Mouse (Mus musculus) intestine, embryonic 14.5 days (tissue): ENCODE measurements around the gene Gpc4. TPM values are rescaled to one million over a fixed set of nuclear protein-coding genes. Genes with fewer than 3 reads are reported as not detected.

Source experiments
- ATAC-seq: fragments of 200-750 bp; cut with Nextera tagmentation; replicated peaks from 2 replicates; pipeline ENCODE4 v1.8.0; 2017; ENCODE audit warnings: low read depth, moderate number of reproducible peaks, moderate TSS enrichment, moderate library complexity; ENCODE audit not compliant: low FRiP score, low TSS enrichment
- DNase-seq: peaks from one replicate; pipeline ENCODE4 v3.0.0-alpha.2; 2018; ENCODE audit warnings: low spot score
- H3K27ac ChIP-seq: fragments of 300-500 bp; sonication (generic); 2 replicates; pipeline ENCODE4 v1.5.1; 2014; ENCODE audit warnings: low read depth, mild to moderate bottlenecking, control low read depth
- H3K27me3 ChIP-seq: fragments of 300-500 bp; sonication (generic); replicated peaks from 2 replicates; pipeline ENCODE4 v1.6.1; 2014; ENCODE audit warnings: low read length, control low read depth; ENCODE audit not compliant: control insufficient read depth, insufficient read depth
- H3K36me3 ChIP-seq: fragments of 300-500 bp; sonication (generic); 2 replicates; pipeline ENCODE4 v1.6.1; 2014; ENCODE audit warnings: low read length, control low read depth; ENCODE audit not compliant: control insufficient read depth, insufficient read depth
- H3K4me1 ChIP-seq: fragments of 300-500 bp; sonication (generic); replicated peaks from 2 replicates; pipeline ENCODE4 v1.6.1; 2014; ENCODE audit warnings: low read length, control low read depth, mixed read lengths; ENCODE audit not compliant: control insufficient read depth, insufficient read depth
- H3K4me2 ChIP-seq: fragments of 300-500 bp; sonication (generic); 2 replicates; pipeline ENCODE4 v1.6.1; 2014; ENCODE audit warnings: low read length
- H3K4me3 ChIP-seq: fragments of 300-500 bp; sonication (generic); 2 replicates; pipeline ENCODE4 v1.5.1; 2014; ENCODE audit warnings: low read depth, low read length, control low read depth, mixed read lengths
- H3K9ac ChIP-seq: fragments of 300-500 bp; sonication (generic); 2 replicates; pipeline ENCODE4 v1.6.1; 2014; ENCODE audit warnings: mild to moderate bottlenecking, low read length
- H3K9me3 ChIP-seq: fragments of 300-500 bp; sonication (generic); 2 replicates; pipeline ENCODE4 v1.6.1; 2016; ENCODE audit warnings: low read length, control low read depth; ENCODE audit not compliant: control insufficient read depth
- WGBS: fragments of 180-500 bp; shearing (Covaris S2); extraction: QIAGEN DNeasy Blood & Tissue Kit; methylation state at CpG from one replicate; pipeline ENCODE4 v1.1.7; 2014; 5-methylcytosine and 5-hydroxymethylcytosine counted together
- polyA plus RNA-seq: library from polyadenylated mRNA; unstranded; fragments of >200 nt; fragmentation: Nextera tagmentation; extraction: Ambion mirVana; gene quantifications from 2 replicates; pipeline ENCODE4 v1.2.1, GENCODE M21; 2014

Gene Gpc4
- 21.8 TPM in 2 replicates for polyA plus RNA-seq

DNA sequence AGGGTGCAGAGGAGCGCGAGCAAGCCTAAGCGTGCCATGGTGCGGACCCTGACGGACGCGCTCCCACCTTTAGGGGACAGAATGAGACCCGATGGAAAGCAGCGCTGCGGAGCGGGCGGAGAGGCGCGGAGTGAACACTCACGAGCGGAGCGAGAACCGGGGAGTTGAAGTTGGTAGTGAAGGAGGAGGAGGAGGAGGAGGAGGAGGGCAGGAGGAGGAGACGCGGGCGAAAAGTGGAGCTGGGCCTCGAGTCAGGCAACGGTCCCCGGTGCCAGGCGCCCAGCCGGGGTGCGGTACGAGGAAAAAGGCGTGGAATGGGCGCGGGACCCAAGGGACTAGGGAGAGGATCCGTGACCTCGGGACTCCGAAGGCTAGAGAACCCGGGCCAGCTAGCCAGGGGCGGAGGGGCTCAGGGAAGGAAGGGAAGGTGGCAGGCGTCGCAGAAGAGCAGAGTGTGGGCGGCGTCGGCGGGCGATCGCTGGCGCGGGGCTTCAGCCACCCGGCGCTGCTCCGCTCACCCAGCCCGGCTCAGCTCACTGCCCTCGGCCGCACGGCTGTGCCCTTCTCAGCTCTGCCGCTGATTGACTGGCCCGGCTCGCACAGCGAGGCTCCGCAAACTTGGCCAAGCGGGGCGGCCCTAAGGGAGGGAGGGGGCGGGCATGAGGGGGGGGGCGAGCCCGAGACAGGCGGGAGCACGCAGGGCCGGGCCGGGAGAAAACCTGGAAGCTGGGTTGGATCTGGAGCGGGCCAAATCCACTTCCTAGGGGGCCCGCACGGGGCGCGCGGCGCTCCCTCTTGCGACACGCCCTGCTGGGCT is at the start of gene Gpc4:
Gene Gpc4 (minus strand): TSS at position 515 of the 817 bp plus-strand sequence.
- H3K27ac ChIP-seq: no peak within 1 kb of the TSS; the same call in 1 of the 2 replicates
- WGBS: 22% methylated on average over 63 of the region's 76 CpGs

DNA sequence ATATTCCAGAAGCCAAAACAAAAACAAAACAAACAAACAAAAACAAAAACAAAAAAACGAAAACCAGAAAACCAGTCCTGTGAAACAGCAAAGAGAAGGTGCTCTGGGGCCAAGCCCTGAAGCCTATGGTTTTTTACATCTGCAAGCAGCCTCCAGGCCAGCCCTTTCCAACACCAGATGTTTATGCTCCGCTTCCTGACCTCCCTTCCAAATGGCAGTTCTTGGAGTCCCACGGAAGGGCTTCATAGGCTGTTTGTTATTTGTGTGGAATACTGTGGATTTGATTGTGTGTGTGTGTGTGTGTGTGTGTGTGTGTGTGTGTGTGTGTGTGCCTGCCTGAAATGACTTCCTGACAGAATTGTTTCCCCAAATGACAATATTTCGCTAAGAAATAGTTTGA is 47.8 kb upstream of the Gpc4 start:
- DNase-seq (no peak), ATAC-seq (no peak)
- no peaks in the 10 kb centered on the region; the same call in 1 of the 2 replicates for H3K4me1 ChIP-seq
- H3K9me3 ChIP-seq: no peaks in the 10 kb centered on the region
- H3K27ac ChIP-seq: no peak overlapping the region
- no peak overlapping the region for H3K4me3 ChIP-seq
- WGBS: 55% methylated on average over 4 of the region's 4 CpGs
- H3K36me3 ChIP-seq: no peaks in the 10 kb centered on the region
- H3K9ac ChIP-seq: no peak overlapping the region
- no peak overlapping the region for H3K4me2 ChIP-seq
- 0 out of 2 replicates have a peak, but pooled peaks cover 2% of the 10 kb centered on the region for H3K27me3 ChIP-seq

More for the DNA sequence above, at the start of gene Gpc4:
- H3K27me3 ChIP-seq: peaks cover 19% of the 10 kb centered on the region; the same call in 1 of the 2 replicates
- peak; percentile 82 for DNase-seq
- peak; percentile 93 for ATAC-seq
- H3K4me1 ChIP-seq: no peaks in the 10 kb centered on the region
- H3K9me3 ChIP-seq: no peaks in the 10 kb centered on the region
- H3K36me3 ChIP-seq: no peaks in the 10 kb centered on the region
- H3K4me2 ChIP-seq: peak within 1 kb of the TSS; percentile 65
- peak within 1 kb of the TSS; percentile 55 for H3K9ac ChIP-seq
- H3K4me3 ChIP-seq: peak within 1 kb of the TSS; percentile 47

GRCm38 (mm10) chrX:52199836-52200235 is 34.8 kb upstream of the Gpc4 start:
- H3K27ac ChIP-seq: no peak overlapping the region
- peaks cover 5% of the 10 kb centered on the region; the same call in 1 of the 2 replicates for H3K27me3 ChIP-seq
- no peak overlapping the region for H3K9ac ChIP-seq
- H3K4me3 ChIP-seq: no peak overlapping the region
- DNase-seq (no peak), ATAC-seq (no peak)
- no peaks in the 10 kb centered on the region for H3K9me3 ChIP-seq
- H3K4me2 ChIP-seq: no peak overlapping the region
- 19% methylated on average over 6 of the region's 6 CpGs for WGBS
- H3K4me1 ChIP-seq: no peaks in the 10 kb centered on the region
- H3K36me3 ChIP-seq: no peaks in the 10 kb centered on the region

GRCm38 (mm10) chrX:52193311-52193968 is 28.4 kb upstream of the Gpc4 start:
- Histone ChIP-seq H3K4me2 (no peak overlapping the region), H3K9me3 (no peaks in the 10 kb centered on the region), H3K4me3 (no peak overlapping the region), H3K27ac (no peak overlapping the region), H3K9ac (no peak overlapping the region), H3K36me3 (no peaks in the 10 kb centered on the region), H3K4me1 (no peaks in the 10 kb centered on the region), H3K27me3 (peaks cover 9% of the 10 kb centered on the region; the same call in 1 of the 2 replicates)
- ATAC-seq (no peak), DNase-seq (no peak)
- WGBS: 36% methylated on average over 4 of the region's 4 CpGs

DNA sequence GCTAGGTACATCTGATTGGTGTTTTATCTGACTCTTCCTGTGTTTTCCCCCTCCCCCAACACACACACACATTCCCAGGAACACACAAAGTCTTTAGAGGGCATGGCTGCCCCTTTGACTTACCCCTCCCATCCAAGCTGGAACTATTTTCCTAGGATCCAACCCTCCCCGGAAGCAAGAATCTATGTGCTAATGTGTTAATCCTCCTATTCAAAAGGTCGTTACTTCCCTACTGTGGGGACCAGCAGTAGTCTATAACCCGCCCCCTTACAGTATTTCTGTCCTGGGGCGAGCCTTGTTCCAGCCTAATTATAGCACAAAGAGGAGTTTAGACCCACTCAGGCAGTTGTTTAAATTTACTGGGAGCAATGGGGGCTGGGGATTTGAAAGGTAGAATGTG is 24.0 kb upstream of the Gpc4 start:
- WGBS: 37% methylated on average over 4 of the region's 4 CpGs
- Histone ChIP-seq H3K4me2 (no peak overlapping the region), H3K4me1 (no peaks in the 10 kb centered on the region), H3K9me3 (no peaks in the 10 kb centered on the region), H3K9ac (no peak overlapping the region), H3K27ac (no peak overlapping the region), H3K36me3 (no peaks in the 10 kb centered on the region), H3K4me3 (no peak overlapping the region), H3K27me3 (0 out of 2 replicates have a peak, but pooled peaks cover 4% of the 10 kb centered on the region)
- DNase-seq: no peak
- ATAC-seq: no peak

GRCm38 (mm10) chrX:52183551-52184442 is 18.7 kb upstream of the Gpc4 start:
- Histone ChIP-seq H3K9me3 (no peaks in the 10 kb centered on the region), H3K4me1 (no peaks in the 10 kb centered on the region), H3K4me2 (no peak overlapping the region), H3K9ac (no peak overlapping the region), H3K27ac (no peak overlapping the region), H3K4me3 (no peak overlapping the region), H3K36me3 (no peaks in the 10 kb centered on the region), H3K27me3 (no peaks in the 10 kb centered on the region)
- WGBS: 40% methylated on average over 5 of the region's 5 CpGs
- ATAC-seq (no peak), DNase-seq (no peak)

DNA sequence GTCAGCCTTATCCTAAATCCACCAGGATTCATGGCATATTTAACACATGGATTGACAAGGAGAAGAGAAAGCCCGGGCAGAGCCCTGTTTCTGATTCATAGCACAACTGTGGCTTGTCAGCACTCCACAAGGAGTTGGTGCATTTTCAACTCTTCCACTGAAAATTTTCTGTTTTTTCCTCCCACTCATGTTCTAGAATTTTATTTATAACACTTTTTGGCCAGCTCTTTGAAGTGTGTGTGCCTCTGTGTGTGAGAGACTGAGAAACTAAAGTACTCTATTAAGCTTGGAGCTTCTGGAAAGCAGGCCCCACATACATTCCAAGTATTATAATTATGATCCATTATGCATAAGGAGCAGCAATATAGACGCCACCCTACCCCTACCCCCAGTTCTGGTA is 16.3 kb upstream of the Gpc4 start:
- no peak overlapping the region for H3K9ac ChIP-seq
- H3K36me3 ChIP-seq: no peaks in the 10 kb centered on the region
- H3K4me2 ChIP-seq: no peak overlapping the region
- no peak overlapping the region for H3K27ac ChIP-seq
- H3K4me3 ChIP-seq: no peak overlapping the region
- no peak for ATAC-seq
- DNase-seq: no peak
- H3K9me3 ChIP-seq: no peaks in the 10 kb centered on the region
- no peaks in the 10 kb centered on the region for H3K4me1 ChIP-seq
- no peaks in the 10 kb centered on the region for H3K27me3 ChIP-seq
- 68% methylated on average over 2 of the region's 2 CpGs for WGBS

DNA sequence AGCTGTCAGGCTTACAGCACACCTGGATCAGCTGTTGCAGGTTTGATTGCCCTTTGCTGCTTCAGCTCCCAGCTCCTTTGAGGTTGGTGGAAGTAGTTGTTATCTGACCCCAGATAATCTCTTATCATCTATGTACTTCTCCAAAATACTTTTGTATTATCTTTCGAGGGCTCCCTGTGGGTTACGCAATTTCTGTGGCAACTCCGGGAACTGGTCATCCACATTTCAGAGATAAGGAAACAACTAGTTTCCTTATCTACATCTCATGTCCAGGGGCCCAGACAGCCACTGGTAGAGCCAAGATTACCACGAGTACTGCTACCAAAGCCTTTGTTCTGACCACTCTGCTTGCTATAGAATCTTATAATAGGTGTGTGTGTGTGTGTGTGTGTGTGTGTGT is 12.0 kb upstream of the Gpc4 start:
- H3K27me3 ChIP-seq: no peaks in the 10 kb centered on the region
- 60% methylated on average over 4 of the region's 4 CpGs for WGBS
- no peak overlapping the region for H3K27ac ChIP-seq
- H3K9ac ChIP-seq: no peak overlapping the region
- H3K4me3 ChIP-seq: no peak overlapping the region
- no peak for DNase-seq
- ATAC-seq: no peak
- H3K4me2 ChIP-seq: no peak overlapping the region
- no peaks in the 10 kb centered on the region for H3K36me3 ChIP-seq
- no peaks in the 10 kb centered on the region for H3K4me1 ChIP-seq
- H3K9me3 ChIP-seq: no peaks in the 10 kb centered on the region
